Mouse (Mus musculus): ENCODE measurements around the gene Rab5b.
A peak's percentile ranks its signal among the peaks of the same experiment; 100 is the strongest.

The Rab5b gene

DNA sequence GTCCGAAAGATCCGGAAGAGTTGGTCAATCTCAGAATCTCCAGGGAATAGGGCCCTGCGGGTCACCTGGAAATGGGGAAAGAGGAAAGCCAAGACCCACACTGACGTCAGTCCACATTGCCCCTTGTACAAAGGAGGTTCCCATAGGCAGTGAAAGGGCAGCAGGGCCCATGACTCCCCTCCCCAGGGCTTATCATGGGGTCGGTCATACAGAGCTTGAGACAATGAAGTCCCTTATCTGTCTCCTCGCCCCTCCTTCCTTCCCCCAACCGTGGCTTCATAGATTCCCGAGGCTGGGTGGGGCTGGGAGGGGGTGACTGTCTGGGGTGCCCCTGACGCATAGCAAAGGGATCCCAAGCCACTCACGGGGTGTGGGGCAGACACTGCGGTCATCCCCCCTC is 3.5 kb upstream of the Rab5b start:
- no peak for DNase-seq (ENCODE audit: extremely low read depth, low read depth)

DNA sequence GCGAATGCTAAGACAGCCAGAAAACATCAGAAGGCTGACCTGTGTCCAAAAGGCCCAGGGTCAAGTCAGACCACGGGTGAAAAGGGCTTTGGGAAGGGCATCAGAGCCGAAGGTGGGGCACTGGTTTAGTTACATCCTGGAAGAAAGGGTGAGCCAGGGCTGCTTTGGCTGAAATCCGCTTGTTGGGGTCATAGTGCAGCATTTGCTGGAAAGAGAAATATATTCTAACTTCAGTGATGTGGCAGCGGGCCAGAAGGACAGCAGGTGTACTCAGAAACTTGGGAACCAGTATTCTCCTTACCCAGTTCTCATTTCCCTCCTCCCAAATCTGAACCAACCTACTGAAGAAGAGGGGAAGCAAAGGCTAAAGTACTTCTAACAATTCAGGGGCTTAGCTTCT is 2.9 kb upstream of the Rab5b start:
- DNase-seq (ENCODE audit: extremely low read depth, low read depth), result no peak

DNA sequence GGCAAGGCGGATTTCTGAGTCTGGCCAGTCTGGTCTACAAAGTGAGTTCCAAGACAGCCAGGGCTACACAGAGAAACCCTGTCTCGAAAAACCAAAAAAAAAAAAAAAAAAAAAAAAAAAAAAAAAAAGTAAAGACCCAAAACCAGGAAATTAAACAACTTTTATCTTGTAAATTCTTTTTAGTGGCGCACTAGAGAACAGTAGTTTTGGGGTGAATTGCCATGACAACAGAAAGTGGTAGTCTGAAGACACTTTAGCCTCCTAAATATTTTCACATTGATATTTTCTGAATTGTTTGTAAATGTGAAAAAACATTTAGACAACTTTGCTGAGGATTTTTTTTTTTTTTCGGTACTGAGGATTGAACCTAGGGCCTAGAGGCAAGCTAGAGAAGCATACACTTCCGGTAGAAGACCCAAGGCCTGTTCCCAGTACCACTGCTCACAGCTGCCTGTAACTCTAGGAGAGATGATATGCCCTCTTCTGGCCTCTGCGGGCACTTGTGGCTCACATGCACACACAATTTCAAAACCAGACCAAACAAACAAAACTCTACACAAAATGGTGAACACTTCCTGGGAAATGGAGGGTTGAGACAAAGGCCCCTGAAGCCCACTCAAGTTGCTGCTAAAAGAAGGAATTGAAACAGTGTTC is 1.1 kb upstream of the Rab5b start:
- no peak for DNase-seq (ENCODE audit: extremely low read depth, low read depth)

DNA sequence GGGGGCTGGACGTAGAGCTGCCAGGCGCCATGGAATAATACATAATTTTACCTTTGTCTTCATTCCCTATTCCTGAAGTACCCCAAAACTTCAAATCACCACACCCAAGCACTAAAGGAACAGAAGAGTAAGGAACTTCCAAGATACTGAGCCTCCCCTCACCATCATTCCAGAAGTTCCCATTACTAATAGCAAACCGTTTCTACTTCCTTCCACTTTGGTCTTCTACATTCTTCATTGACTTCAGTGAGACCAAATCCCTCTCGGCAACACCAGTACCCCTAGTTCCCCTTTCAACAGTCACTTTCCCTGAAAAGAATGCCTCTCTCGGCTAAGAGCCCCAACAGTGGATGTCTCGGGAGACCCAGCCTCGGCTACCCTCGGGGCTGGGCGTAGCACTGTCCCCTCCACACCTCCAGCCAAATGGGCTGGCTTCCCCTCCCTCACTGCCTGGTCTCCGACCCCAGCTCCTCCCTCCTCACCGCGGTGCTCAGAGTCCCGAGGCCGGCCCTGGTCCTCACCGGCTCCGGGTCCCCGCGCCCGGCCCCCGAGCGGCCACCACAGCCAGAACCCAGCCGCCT is 563 bp downstream of the Rab5b start:
- DNase-seq (ENCODE audit: extremely low read depth, low read depth), result peak; percentile 64

DNA sequence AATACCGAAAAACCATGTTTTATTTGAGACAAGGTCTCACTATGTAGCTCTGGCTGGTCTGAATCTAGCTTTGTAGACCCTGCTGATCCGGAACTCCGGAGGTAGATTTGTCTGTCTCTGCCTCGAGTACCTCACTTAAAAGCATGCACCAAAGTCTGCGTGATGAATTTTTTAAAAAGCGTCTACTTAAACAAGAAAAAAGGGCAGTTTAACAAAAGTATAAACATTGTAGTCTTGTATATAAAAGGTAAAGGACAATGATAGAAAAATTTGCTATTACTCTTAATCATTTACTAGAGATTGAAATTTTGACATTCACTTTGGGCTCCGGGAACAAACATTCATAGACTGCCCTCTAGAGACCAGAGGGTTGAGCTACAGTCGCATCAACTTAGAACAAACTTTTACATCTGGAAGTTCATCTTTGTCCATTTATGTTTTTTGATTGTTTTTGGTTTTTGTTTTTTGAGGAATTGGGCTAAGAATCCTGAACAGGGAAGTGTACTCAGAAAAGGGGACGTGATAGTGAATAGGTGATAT is 21.5 kb downstream of the Rab5b start:
- peak; percentile 53 for DNase-seq (ENCODE audit: extremely low read depth, low read depth)

DNA sequence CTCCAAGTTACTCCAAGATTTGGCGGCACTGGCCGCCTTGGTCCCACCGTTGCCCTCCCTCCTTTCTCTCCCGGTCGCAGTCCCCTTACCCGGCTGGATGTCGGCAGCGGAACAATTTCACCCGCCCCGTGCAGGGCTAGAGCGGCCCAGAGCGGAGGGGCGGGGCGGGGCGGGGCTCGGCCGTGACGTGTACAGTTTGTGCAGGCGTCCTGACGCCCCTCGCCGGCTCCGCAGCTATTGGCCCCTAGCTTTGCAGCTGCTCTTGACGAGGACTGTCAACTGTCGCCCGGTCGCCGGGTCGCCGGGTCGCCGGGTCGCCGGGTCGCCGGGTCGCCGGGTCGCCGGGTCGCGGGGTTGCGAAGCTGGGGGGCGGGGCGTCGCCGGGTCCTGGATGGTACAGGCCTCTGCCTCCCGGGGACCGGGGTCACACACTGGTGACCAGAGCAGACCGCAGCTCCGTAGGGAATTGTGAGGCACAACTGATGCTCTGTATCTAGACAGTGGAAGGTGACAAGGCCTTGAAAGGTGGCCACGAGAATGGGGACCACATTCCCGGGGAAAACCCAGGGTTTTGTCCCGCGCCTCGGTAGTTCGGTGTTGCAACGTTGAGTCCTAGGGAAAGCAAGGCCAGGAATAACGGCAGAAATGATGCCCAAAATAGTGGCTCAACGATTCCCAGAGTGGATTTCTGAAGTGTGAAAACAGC is 22.1 kb downstream of the Rab5b start, which contains the start of gene Suox:
TSS of gene Suox (minus strand) at position 311 of the 706 bp plus-strand sequence.
- peak; percentile 54 for DNase-seq (ENCODE audit: extremely low read depth, low read depth)

DNA sequence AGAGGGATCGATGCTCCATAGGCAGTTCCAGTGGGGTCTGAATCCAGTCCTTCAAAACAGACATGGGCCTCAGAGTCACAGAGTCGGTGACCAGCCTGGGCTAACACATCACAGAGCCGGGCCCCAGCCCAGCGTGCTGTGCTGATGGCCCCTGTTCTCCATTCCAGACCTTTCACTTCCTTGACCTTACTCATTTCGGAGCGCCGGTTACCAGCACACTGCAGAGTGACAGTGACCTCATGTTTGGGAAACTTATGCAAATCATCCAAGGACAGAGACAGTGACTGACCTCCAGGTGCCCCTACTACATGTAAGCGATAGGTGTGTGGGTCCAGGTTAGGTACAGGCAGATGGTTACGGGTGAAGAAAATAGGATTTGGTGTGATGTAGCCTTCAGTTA is 24.9 kb downstream of the Rab5b start:
- DNase-seq (ENCODE audit: extremely low read depth, low read depth), result no peak

DNA sequence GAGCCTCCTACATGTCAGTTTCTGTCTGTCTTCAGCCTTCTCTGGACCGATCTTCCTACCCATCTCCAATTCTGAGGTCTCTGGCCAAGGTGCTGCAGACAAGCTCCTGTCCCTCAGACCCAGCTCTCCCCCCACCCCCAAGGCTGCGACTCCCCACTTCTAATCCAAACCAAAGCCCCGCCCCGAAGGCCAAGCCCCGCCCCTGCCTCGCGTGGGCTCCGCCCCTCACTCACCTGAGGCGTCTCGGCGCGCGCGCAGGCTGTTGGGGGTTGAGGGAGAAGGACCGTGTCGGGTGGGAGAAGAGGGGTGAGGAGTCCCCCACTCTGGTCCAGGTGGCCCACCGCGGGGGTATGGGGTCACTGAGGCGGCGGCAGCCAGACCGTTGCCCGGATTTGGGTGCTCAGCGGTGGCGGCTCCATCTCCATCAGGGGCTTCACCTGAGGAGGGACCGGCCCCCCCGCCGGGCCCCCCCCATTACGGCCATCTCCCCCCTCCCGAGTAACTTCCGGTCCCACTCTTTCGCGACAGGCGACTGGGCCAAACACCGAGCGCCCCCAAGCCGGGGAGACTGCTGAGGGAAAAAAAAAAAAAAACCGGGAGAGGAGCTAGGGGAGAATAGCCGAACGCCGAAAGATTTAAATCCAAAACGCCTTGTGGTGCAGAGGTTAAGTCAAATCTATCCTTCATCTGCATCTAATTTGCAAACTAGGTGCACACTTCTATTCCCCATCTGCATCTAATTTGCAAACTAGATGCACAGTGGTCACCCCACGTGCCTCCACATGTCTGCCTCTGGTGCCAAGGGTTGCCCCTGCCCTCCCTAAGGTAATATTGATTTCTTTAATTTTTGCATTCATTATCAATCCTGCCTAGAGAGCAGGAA is 27.0 kb downstream of the Rab5b start:
- no peak for DNase-seq (ENCODE audit: extremely low read depth, low read depth)

DNA sequence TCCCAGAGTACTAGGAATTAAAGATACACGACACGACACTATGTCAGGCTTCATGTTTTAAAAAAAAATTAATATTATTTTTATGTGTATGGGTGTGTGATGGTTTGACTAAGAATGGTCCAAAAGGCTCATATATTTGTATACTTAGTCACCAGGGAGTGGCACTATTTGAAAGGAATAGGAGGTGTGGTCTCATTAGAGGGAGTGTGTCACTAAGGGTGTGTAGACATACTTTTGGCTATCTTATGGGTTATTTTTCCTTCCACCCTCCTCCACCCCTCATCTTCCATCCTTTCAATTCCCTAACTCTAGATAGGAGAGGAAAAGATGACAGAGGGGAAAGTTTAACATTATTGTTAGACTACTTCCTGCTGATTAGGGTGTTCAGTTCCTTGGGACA is 30.3 kb downstream of the Rab5b start:
- no peak for DNase-seq (ENCODE audit: extremely low read depth, low read depth)

DNA sequence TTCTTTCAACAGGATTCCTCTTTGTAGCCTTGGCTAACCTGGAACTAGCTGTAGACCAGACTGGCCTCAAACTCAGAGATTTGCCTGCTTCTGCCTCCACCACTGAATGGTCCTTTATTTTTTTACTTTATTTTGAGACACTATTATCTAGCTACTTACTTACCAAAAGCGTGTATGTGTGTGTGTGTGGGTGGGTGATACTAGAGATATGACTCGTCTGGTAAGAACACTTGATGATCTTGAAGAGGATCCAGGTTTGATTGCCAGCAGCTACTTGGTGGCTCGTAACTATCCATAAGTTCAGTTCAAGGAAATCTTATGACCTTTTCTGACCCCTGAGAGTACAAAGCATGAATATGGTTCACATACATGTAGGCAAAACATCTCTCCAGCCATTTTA is 30.8 kb downstream of the Rab5b start:
- DNase-seq (ENCODE audit: extremely low read depth, low read depth), result no peak

DNA sequence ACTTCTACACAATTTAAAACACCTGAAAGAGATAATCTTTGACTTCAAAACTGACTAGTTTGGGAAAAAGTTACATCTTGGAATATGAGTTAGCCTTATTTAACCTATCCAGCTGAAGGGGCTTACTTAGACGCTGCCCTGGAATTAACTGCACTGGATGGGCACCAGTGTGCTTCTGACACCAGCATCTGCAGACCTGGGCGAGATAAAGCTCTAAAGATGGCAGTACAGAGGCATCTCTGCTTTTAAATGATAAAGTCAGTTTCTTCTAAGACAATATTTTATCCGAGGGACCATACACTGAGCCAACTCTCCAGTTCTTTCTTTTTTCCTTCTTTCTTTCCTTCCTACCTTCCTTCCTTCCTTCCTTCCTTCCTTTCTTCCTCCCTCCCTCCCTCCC is 31.3 kb downstream of the Rab5b start:
- no peak for DNase-seq (ENCODE audit: extremely low read depth, low read depth)

DNA sequence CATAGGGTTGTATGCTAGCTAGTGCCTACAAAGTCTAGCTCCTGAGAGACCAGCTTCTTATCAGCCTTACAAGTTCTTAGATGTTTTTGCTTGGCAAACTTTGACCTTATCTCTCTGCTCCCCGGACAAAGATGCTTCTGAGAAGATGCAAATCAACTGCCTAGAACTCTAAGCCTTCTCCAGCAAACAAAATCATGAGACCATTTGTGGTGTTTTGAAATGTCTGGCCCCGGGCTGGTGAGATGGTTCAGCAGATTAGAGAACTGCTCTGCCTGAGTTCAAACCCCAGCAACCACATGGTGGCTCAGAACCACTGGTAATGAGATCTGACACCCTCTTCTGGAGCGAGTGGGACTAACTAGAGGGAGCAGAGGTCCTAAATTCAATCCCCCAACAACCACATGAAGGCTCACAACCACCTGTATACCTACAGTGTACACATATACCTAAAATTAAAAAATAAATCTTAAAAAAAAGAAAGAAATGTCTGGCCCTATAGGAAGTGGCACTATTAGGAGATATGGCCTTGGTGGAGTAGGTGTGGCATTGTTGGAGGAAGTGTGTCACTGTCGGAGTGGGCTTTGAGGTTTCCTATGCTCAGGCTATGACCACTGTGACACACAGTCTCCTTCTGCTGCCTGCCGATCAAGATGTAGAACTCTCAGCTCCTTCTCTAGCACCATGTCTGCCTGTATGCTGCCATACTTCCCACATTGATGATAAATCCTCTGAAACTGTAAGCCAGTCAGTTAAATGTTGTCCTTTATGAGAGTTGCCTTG is 32.4 kb downstream of the Rab5b start:
- DNase-seq (ENCODE audit: extremely low read depth, low read depth), result peak; percentile 26

DNA sequence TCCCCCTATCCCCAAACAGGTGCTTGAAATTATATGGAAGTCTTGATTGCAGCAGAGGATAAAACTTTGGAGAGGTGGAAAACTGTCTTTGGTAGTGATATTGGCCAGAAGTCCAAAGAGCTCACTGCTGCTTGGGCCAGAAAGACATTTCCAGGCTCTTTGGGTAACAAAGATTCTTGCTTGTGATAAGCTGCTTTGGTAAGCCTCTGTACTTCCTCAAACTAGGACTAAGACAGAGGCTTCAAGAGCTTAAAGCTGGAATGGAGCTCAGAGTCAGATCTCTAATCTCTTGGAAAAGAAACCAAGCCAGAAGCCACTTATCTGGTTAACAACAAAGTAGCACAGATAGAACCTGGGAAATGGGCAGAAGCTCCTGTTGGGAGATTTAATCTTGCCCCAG is 33.6 kb downstream of the Rab5b start:
- DNase-seq (ENCODE audit: extremely low read depth, low read depth), result no peak

DNA sequence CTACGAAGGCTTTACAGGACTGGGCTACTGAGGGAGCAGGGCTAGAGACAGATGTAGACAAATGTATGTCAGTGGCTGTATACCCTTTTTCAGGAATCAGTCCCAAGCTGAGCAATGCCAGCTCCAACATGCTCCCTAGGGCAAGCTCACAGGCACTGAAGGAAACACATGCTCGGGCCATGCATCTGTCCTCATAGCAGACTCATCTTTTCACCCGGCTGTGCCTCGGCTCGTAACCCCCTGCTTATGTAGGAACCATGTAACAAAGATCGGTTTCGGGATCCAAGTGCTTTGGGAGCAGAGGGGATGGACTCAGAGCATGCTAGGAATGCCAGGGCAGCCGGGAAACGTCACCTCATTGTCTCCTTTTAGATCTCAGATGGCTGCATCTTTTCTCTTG is 36.6 kb downstream of the Rab5b start:
- no peak for DNase-seq (ENCODE audit: extremely low read depth, low read depth)

DNA sequence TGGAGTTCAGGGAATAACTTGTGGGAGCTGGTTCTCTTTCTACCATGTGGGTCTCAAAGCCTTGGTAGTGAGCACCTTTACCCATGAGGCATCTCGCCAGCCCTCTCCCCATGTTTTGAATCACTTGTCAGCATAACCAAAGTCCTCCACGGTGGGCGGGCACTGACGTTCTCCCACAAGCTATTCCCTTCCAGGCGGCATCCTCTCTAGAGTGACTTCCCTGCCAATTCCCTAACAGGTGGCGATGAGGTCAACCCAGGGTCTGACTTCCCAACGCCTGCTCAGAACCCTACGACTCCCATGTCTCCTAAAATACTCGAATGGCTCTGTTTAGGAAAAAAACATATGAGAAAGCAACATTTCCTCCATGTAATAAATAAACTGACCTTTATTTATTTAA is 38.2 kb downstream of the Rab5b start:
- DNase-seq (ENCODE audit: extremely low read depth, low read depth), result no peak

DNA sequence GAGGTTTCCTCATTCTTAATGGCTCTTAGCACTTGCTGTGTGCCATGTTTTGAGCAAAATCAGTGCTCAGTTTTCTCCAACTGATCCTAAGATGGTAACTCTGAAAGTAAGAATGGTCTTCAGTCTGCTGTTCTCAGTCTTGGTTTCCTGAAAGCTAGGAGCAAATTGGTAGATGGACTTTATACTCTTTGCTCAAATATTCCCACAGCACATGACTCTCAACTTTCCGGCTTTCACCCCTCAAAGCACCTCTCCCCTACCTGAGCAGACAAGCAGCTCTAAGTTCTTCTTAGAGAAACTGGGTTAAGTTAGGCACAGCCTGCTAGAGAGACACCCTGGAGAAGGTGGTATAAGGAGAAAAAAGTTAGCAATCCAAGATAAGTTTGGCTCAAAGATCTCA is 39.3 kb downstream of the Rab5b start:
- DNase-seq (ENCODE audit: extremely low read depth, low read depth), result no peak

DNA sequence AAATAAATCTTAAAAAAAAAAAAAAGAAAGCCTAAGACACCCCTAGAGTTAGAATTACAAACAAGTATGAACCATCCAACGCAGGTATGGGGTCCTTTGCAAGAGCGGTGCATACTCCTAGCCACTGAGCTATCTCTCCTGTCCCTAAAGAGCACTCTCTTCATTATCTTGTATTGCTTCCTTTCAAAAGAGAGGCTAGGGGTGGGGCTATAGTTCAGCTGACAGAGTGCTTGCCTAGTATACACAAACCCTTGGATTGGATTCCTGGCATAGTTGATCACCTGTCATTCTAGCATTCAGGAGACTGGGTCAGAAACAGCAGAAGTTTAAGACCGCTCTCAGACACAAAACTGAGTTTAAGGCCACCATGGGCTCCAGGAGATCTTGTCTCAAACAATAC is 40.8 kb downstream of the Rab5b start:
- peak; percentile 33 for DNase-seq (ENCODE audit: extremely low read depth, low read depth)

DNA sequence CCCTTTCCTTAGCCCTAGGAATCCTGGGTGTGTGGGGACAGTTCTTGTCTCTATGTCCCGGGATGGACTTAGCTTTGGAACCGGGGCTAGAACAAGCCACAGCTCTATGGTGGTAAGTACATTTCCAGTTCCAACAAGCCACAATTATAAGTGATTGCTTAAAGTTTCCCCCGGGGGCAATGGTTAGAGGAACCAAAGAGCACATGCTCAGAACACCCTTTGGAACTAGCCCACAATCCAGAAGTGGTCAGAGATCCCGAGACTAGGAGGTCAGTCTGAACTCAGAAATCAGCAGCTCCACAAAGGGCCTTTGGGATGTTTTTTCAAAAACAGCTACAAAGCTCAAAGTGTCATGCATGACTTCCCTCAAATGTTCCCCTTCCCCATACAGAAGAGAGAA is 42.2 kb downstream of the Rab5b start:
- no peak for DNase-seq (ENCODE audit: extremely low read depth, low read depth)

DNA sequence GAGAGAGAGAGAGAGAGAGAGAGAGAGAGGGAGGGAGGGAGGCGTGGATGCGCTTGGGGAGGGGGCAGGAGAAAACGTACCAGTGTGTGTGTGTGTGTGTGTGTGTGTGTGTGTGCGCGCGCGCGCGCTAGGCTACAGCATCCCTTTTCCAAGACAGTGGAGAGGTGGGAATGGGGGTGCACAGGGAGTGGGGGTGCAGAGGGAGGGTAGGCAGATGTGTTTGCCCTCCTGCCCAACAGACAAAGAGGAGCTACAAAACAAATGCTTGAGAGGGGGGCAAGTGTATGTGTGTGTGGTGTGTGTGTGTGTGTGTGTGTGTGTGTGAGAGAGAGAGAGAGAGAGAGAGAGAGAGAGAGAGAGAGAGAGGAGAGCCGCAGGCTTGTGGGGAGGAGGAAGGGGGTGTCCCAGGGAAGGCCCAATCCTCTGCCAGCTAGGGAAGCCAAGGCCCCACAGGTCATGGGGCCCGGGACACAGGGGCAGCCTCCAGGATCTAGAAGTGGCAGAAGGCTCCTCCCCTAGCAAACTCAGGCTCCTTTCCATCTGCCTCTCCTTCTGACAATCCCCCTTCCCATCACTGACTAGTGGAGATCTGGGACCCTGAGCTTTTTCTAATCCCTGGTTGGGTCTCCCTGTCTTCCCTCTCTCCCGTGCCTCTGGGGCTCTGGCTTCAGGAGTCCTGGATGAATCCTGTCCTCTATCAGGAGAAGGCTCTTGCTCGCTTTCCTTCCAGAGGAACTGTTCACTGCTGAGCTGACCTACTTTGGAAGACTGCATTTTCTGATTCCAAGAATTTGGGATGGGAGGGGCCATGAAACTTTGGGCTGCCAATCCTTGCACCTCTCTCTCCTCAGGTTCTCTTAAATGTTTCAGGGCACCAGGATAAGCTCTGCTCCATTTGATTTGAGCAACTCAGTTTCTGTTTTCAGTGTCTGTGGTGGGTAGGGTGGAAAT is 49.6 kb downstream of the Rab5b start:
- DNase-seq (ENCODE audit: extremely low read depth, low read depth), result no peak
